Mouse (Mus musculus): ENCODE measurements around the gene Slc18a3.

- no peak for TF ChIP-seq GATA1 (IDR thresholded peaks at IDR 0.05; ENCODE audit: low read length)
- TF ChIP-seq TAL1 (IDR thresholded peaks at IDR 0.05; ENCODE audit: low read length): no peak
Observed at GRCm38 (mm10) chr14:32492521-32492920, 27.9 kb upstream of the Slc18a3 start.
